Mouse (Mus musculus): ENCODE results near the gene Lars2.
A peak's percentile ranks its signal among the peaks of the same experiment; 100 is the strongest.
"Not testable (repeated sequence)": the region's sequence is repeated elsewhere in the genome, so short reads cannot be mapped to it uniquely, and the experiment has no call there.

Lars2 gene

DNA sequence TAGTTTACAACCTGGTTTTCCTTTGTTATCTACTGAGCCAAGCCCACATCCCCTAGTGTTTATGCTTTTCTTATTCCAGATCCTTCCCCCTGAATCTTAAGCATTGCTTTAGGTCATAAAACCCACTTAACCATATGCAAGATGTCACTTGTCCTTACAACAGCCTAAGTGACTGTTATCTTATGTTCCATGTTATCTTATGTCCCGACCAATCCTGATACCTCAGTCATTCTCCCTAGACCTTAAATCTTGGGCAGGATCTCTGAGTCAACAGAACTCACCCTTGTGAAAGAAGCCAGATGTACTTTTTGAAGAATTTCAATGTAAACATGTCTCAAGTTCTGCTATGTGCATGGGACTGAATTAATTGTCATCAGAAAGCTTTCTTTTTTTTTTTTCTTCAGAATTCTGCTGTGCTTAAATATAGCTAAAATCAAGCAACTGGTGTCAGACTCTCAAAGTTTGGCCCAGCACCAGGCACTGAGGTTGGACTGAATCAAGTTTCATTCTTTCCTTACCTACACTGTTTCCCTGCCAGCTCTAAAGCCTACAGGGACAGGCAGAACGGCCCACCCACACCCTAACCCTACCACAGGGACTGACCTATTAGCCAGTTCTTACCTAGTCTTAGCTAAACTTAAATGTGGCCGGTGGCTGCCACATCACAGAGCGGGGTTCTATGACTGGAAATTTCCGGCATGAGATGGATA lies 24.6 kb downstream of the Lars2 start:
- no peak for DNase-seq (ENCODE audit: low spot score in 2 of 2)

GRCm38 (mm10) chr9:123394856-123395255 lies 28.1 kb downstream of the Lars2 start:
- no peak for DNase-seq (ENCODE audit: low spot score in 2 of 2)

- no peak for DNase-seq (ENCODE audit: low spot score in 2 of 2)
Observed at GRCm38 (mm10) chr9:123397701-123398100, 31.0 kb downstream of the Lars2 start.

DNA sequence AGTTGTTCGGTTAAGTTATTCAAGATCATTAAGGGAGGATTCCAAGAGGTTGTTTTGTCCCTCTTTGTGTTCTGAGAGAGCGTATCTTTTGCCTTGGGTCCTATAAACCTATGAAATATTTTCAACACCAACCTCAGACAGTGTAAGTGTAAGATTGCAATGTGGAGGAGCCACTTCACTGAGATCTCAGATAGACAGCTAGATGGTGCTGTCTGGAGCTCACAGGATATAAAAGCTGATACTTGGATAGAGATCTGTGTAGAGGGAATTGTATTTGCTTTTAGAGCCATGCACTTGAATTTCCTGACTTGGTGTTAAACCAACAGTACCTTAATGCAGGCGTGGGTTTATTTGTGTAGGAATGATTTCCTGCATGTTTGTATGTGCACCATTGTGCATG lies 35.5 kb downstream of the Lars2 start:
- no peak for DNase-seq (ENCODE audit: low spot score in 2 of 2)

DNA sequence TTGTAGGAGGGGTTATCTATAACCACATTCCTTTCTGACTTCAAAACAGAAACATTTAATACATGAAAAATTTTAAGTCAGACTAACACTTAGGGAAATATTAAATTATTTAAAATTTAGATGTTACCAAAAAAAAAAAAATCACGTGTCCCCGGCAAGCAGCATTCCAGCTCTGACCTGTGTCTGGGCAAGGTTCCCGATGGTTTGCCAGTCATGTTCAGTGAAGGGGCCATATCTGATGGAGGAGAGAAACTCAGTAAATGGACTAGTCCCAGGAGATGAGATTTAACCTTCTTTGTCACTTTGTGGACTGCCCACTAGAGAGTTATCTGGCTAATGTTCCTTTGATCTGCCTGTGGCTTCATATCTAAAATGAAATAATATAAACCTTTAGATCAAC lies 36.3 kb downstream of the Lars2 start:
- no peak for DNase-seq (ENCODE audit: low spot score in 2 of 2)

GRCm38 (mm10) chr9:123405231-123405630 lies 38.5 kb downstream of the Lars2 start:
- DNase-seq (ENCODE audit: low spot score in 2 of 2), result no peak

DNA sequence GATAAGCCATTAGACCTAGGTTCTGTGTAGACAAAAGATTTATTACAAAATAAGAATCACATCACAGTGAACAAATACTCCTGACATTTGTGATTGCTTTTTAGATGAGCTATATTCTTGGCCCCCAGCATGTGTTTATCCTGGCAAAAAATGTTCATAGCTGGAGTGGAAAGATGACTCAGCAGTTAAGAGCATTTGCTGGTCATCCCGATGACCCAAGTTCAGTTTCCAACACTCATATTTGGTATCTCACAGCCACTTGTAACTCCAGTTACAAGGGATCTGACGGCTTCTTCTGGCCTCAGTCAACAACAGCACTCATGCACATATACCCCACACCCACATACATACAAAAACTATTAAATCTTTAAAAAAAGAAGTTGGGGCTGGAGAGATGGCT lies 42.0 kb downstream of the Lars2 start:
- no peak for DNase-seq (ENCODE audit: low spot score in 2 of 2)

GRCm38 (mm10) chr9:123429863-123430262 lies 63.1 kb downstream of the Lars2 start:
- DNase-seq (ENCODE audit: low spot score in 2 of 2), result no peak

DNA sequence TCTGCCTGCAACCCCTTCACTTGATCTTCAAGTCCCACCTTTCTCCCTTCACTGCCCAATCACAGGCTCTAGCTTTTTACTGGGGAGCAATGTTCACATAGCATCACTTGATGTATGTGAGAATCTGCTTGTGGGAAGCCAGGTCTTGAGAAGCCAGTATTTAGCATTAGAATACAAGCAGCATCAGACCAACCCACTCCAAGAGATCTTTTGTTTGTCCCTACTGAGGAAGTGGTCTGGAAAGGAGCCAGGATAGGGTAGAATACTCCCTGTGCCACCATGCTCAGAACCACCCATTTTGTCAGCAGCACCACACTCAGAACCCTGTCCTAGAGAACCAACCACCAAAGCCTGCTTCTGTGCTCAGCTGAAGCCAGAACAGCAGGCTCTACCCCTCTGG lies 64.2 kb downstream of the Lars2 start:
- no peak for DNase-seq (ENCODE audit: low spot score in 2 of 2)

DNA sequence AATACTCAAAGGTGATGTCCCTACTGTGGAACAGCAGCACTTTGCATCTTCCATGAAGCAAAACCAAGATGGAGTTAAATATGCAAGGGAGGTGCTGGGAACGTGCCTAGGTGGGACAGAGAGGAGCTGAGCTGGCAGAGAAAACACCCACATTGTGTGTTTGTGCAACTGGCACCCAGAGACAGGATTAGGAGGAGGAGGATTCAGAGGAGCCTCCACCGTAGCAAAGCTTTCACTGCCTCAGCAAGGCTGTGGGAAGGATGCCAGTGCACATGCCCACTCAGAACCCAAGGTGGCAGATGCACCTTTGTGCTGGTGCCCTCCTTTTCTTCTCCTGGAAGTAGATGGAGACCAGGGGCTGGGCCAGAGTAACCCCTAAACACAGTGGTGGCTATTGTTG lies 71.5 kb downstream of the Lars2 start:
- DNase-seq (ENCODE audit: low spot score in 2 of 2), result no peak

DNA sequence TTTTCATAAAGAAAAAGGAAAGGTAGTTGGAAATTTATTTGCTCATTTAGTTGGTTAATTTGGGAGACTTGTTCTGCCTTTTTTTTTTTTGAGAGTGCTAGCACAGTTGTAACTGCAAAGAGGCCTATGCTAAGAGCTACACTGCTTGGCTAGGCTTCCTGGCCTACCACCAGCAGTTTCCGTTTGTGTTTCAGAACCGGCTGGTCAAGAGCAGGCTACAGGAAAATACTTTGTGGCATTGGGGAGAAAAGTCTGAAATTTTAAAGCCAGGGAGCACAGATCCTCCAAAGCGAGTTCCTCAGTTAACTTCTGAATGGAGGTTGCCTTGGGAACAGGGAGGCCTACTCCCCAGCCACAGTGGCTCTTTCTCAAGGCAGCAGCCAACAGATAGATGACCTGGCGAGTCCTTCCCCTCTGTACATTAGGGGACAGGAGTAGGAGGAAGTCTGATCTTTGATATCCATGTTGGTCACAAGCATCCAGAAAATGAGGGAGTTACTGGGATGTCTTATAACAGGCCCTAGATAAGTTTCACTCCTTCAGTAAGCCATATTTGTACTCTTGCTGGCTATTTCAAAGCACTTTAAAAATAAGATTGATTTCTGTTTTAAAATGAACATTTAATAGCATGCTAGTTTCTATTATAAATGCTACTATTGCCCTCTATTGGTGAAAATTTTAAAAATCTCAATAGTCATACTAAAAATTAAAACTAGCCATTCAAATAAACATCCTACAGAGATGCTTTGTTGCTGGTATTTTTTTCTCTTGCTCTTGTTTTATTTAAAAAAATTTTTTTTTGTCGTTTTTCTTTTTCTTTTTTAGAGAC lies 73.7 kb downstream of the Lars2 start:
- no peak for DNase-seq (ENCODE audit: low spot score in 2 of 2)

DNA sequence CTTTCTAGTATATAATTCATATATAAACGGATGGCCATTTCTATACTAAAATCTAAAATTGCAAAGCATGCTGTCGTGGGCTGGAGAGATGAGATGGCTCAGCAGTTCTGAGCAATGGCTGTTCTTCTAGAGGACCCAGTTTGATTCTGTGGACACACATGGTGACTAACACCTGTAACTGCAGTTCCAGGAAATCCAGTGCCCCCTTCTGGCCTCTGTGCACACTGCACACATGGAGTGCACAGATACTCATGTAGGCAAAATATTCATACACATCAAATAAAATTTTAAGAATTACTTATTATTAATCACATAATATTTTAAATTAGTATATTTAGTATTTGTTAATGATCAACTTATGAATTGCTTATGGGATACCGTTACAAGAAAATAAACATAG lies 80.4 kb downstream of the Lars2 start:
- DNase-seq (ENCODE audit: low spot score in 2 of 2), result not testable (repeated sequence)

GRCm38 (mm10) chr9:123448594-123448993 lies 81.9 kb downstream of the Lars2 start:
- DNase-seq (ENCODE audit: low spot score in 2 of 2), result no peak

- DNase-seq (ENCODE audit: low spot score in 2 of 2), result peak; percentile 29 to 61
Observed at GRCm38 (mm10) chr9:123450174-123450573, 83.4 kb downstream of the Lars2 start.

DNA sequence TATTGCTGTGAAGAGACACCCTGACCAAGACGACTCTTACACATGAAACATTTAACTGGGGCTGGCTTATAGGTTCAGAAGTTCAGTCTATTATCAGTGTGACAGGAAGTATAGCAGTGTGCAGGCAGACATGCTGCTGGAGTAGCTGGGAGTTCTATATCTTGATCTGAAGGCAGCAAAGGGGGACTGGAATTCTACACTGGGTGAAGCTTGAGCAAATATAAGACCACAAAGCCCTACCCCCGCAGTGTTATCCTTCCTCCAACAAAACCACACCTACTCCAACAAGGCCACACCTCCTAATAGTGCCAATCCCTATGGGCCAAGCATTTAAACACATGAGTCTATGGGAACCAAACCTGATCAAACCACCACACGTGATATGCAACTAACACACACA lies 85.0 kb downstream of the Lars2 start:
- no peak for DNase-seq (ENCODE audit: low spot score in 2 of 2)

- no peak for DNase-seq (ENCODE audit: low spot score in 2 of 2)
Observed at GRCm38 (mm10) chr9:123456634-123457602, 90.2 kb downstream of the Lars2 start.

- DNase-seq (ENCODE audit: low spot score in 2 of 2), result no peak
Observed at GRCm38 (mm10) chr9:123457603-123458002, 90.9 kb downstream of the Lars2 start.

GRCm38 (mm10) chr9:123467141-123467620 lies 100.5 kb downstream of the Lars2 start:
- no peak for DNase-seq (ENCODE audit: low spot score in 2 of 2)

GRCm38 (mm10) chr9:123468406-123469085 lies 101.8 kb downstream of the Lars2 start:
- DNase-seq (ENCODE audit: low spot score in 2 of 2), result no peak

DNA sequence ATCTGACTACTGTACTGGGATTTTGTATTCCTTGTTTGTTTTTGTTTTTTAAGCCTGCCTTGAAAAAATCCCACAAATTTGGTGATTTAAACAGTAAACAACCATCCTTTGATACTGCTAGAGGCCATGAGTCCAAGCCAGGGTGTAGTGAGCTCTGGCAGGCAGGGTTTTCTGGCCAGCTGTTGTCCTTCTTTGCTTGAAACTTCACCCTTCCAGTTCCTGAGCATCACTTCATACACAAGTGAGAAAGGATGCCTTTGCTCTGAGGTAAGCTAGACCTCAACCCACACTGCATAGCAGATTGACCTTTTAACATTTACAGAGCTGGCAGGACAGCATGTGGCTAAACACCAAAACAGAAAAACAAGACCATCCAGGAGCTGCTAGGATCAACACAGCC lies 102.4 kb downstream of the Lars2 start:
- no peak for DNase-seq (ENCODE audit: low spot score in 2 of 2)

- no peak for DNase-seq (ENCODE audit: low spot score in 2 of 2)
Observed at GRCm38 (mm10) chr9:123473377-123473776, 106.7 kb downstream of the Lars2 start.

Measured in spleen, postnatal 14 days (tissue).